Mouse (Mus musculus) stomach, postnatal 0 days (tissue): ENCODE results near the gene Gm10337.

Experiments used
- CTCF ChIP-seq: IDR thresholded peaks from 2 replicates; pipeline ENCODE4 v1.5.1; 2016; ENCODE audit warnings: antibody characterized with exemption, low read depth, mild to moderate bottlenecking, moderate library complexity
- EP300 ChIP-seq: optimal IDR thresholded peaks from 2 replicates; pipeline ENCODE3; 2016; ENCODE audit warnings: antibody characterized with exemption

- no peak for TF ChIP-seq CTCF
- no peak for TF ChIP-seq EP300
These were observed 42.6 kb upstream of the Gm10337 start for GRCm38 (mm10) chr15:102460971-102461370.
